Mouse (Mus musculus): ENCODE data around the gene Ppm1l. TPM values are rescaled to one million over a fixed set of nuclear protein-coding genes. Genes with fewer than 3 reads are reported as not detected.

Ppm1l gene
- polyA plus RNA-seq, 1 experiment from 2014 or later: 4.5 TPM

DNA sequence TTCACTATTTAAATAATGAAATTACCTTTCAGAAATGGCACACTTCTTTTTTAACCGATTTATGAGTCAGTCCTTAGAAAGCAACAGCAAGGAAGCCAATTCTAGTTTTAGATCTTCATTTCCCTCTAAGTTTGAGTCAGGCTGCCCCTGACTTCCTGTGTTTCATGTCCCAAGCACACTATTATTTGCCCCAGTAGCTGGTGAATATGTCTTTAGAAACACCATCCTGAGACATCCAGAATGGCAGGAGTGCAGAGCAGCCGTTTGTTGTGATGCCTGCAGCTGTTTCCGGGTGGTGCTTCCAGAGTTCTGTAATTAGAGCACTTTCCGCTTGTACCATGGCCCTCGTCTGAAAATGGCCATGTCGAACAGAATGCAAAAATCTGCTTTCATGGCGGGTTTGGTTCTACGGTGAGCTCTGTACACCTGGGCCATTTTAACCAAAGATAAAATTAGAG lies 208.4 kb downstream of the Ppm1l start:
- WGBS (ENCODE audit: insufficient replicate concordance): 63% methylated on average over 8 of the region's 8 CpGs
- no peak overlapping the region for H3K9ac ChIP-seq
- DNase-seq (no peak), ATAC-seq (ENCODE audit: low read depth) (no peak)
- no peaks in the 10 kb centered on the region for H3K9me3 ChIP-seq (replicated peaks)
- H3K36me3 ChIP-seq: no peaks in the 10 kb centered on the region
- no peak overlapping the region for H3K27ac ChIP-seq
- no peaks in the 10 kb centered on the region for H3K4me1 ChIP-seq (replicated peaks)
- no peak overlapping the region for H3K4me2 ChIP-seq
- no peaks in the 10 kb centered on the region for H3K27me3 ChIP-seq
- H3K4me3 ChIP-seq (replicated peaks): no peak overlapping the region

- H3K4me2 ChIP-seq: no peak overlapping the region
- H3K36me3 ChIP-seq: no peaks in the 10 kb centered on the region
- H3K27me3 ChIP-seq: no peaks in the 10 kb centered on the region
- ATAC-seq (ENCODE audit: low read depth) (no peak), DNase-seq (no peak)
- H3K27ac ChIP-seq: no peak overlapping the region
- H3K9ac ChIP-seq: no peak overlapping the region
- H3K4me3 ChIP-seq (replicated peaks): no peak overlapping the region
- no peaks in the 10 kb centered on the region for H3K9me3 ChIP-seq (replicated peaks)
- H3K4me1 ChIP-seq (replicated peaks): no peaks in the 10 kb centered on the region
- WGBS (ENCODE audit: insufficient replicate concordance): 63% methylated on average over 1 of the region's 1 CpGs
Measured at GRCm38 (mm10) chr3:69527384-69527783, 210.7 kb downstream of the Ppm1l start.

DNA sequence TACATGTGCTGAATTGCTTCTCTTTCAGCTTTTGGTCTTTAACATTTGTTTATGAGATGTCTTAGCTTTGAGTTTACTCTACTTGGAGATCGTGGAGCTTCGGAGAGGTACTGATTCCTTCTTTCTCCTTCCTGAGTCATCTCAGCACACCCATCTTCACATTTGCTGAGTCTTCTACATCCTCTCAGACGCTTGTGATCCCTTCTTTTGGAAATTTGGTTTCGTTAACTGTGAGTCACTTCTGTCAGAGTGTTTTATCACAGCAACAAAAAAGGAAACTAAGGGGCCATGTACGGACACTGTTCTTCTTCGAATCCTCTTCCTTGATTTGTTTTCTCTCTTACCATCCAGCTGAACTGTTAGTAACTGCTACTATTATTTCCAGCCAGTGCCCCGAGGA lies 212.9 kb downstream of the Ppm1l start:
- no peak overlapping the region for H3K4me3 ChIP-seq (replicated peaks)
- WGBS (ENCODE audit: insufficient replicate concordance): 65% methylated on average over 7 of the region's 7 CpGs
- no peaks in the 10 kb centered on the region for H3K36me3 ChIP-seq
- H3K9ac ChIP-seq: no peak overlapping the region
- no peaks in the 10 kb centered on the region for H3K27me3 ChIP-seq
- no peaks in the 10 kb centered on the region for H3K9me3 ChIP-seq (replicated peaks)
- H3K4me2 ChIP-seq: no peak overlapping the region
- ATAC-seq (ENCODE audit: low read depth) (no peak), DNase-seq (no peak)
- no peak overlapping the region for H3K27ac ChIP-seq
- H3K4me1 ChIP-seq (replicated peaks): no peaks in the 10 kb centered on the region

DNA sequence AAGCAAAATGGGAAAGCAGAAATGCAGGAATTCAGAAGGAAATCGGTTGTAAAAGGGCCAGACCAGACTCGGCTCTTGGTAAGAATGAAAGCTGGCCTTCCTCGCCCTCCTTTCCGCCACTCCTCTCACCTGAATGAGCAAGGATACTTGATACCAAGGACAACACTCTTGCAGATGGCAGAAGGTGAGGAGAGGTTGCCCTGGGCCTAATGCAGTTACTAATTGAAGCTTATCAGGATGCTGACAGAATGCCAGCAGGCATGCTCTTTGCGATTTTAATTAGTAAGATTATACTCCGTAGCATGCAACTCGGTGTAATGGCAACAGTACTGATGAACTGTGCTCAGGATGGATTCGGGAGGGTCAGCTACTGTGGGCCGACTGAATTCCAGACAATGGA lies 214.8 kb downstream of the Ppm1l start:
- H3K4me3 ChIP-seq (replicated peaks): no peak overlapping the region
- H3K9me3 ChIP-seq (replicated peaks): no peaks in the 10 kb centered on the region
- DNase-seq (no peak), ATAC-seq (ENCODE audit: low read depth) (no peak)
- WGBS (ENCODE audit: insufficient replicate concordance): 71% methylated on average over 9 of the region's 9 CpGs
- no peaks in the 10 kb centered on the region for H3K27me3 ChIP-seq
- no peak overlapping the region for H3K9ac ChIP-seq
- H3K4me2 ChIP-seq: no peak overlapping the region
- H3K4me1 ChIP-seq (replicated peaks): no peaks in the 10 kb centered on the region
- H3K27ac ChIP-seq: no peak overlapping the region
- H3K36me3 ChIP-seq: no peaks in the 10 kb centered on the region

GRCm38 (mm10) chr3:69532687-69533086 lies 216.0 kb downstream of the Ppm1l start:
- WGBS (ENCODE audit: insufficient replicate concordance): 70% methylated on average over 4 of the region's 4 CpGs
- DNase-seq: no peak
- H3K9me3 ChIP-seq (replicated peaks): no peaks in the 10 kb centered on the region
- no peak overlapping the region for H3K9ac ChIP-seq
- no peak overlapping the region for H3K27ac ChIP-seq
- no peaks in the 10 kb centered on the region for H3K36me3 ChIP-seq
- no peak overlapping the region for H3K4me2 ChIP-seq
- no peak overlapping the region for H3K4me3 ChIP-seq (replicated peaks)
- H3K27me3 ChIP-seq: no peaks in the 10 kb centered on the region
- no peak for ATAC-seq (ENCODE audit: low read depth)
- H3K4me1 ChIP-seq (replicated peaks): no peaks in the 10 kb centered on the region

DNA sequence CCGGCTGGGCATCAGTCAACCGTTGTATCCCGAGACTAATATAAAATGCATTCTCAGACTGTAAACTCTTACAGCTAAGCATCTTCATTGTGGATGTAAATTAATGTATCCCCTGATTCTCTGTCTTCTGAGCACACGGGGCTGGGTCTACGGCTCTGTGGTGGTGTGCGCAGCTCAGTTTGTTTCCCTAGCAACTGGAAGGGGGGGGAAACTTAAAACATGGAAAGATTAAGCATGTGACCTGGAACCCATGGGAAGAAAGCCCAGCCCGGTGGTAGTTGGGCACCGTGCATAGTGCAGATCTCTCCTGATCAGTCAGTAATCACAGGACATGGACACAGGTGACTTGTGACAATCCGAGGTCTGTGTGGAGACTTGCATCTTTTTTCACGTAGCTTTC lies 218.8 kb downstream of the Ppm1l start:
- Histone ChIP-seq H3K4me1 (replicated peaks) (no peaks in the 10 kb centered on the region), H3K4me3 (replicated peaks) (no peak overlapping the region), H3K4me2 (no peak overlapping the region), H3K9ac (no peak overlapping the region), H3K27me3 (no peaks in the 10 kb centered on the region), H3K36me3 (no peaks in the 10 kb centered on the region), H3K27ac (no peak overlapping the region), H3K9me3 (replicated peaks) (no peaks in the 10 kb centered on the region)
- ATAC-seq (ENCODE audit: low read depth) (no peak), DNase-seq (no peak)
- WGBS (ENCODE audit: insufficient replicate concordance): 87% methylated on average over 10 of the region's 10 CpGs

DNA sequence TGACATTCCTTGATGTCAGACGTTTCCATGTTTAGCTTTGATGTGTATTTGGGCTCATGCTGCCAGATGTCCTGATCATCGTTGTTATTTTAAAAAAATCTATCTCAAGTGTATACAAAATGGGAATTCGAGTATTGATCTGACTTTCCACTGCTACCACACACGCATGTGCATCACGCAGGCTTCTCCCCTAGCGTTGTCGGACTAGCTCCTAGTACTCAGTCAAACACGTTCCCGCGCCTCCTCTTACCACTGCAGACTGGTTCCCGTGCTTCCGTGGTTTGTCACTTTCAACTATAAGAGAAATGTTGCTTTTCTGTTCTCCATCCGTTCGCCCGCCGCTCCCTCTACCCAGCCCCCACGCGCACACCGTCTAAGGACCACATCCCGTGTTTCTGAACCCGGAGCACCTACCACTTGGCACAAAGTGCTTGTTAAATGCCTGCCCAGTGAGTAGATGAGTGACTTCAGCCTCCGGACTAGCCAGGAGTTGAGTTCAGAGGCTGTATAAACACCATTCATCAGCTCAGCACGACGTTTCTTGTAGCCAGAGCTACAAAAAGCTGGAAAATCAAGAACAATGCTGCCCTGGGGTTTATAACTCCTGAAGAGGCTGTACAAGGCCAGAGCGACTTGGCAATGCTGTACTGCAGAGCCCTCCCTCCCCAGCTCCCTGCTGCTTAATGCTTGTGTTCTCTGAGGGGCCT lies 219.4 kb downstream of the Ppm1l start:
- H3K4me2 ChIP-seq: no peak overlapping the region
- no peak overlapping the region for H3K27ac ChIP-seq
- no peaks in the 10 kb centered on the region for H3K36me3 ChIP-seq
- no peaks in the 10 kb centered on the region for H3K9me3 ChIP-seq (replicated peaks)
- no peak overlapping the region for H3K9ac ChIP-seq
- no peak overlapping the region for H3K4me3 ChIP-seq (replicated peaks)
- no peak for DNase-seq
- H3K4me1 ChIP-seq (replicated peaks): no peaks in the 10 kb centered on the region
- ATAC-seq (ENCODE audit: low read depth): no peak
- H3K27me3 ChIP-seq: no peaks in the 10 kb centered on the region
- 81% methylated on average over 25 of the region's 25 CpGs for WGBS (ENCODE audit: insufficient replicate concordance)

DNA sequence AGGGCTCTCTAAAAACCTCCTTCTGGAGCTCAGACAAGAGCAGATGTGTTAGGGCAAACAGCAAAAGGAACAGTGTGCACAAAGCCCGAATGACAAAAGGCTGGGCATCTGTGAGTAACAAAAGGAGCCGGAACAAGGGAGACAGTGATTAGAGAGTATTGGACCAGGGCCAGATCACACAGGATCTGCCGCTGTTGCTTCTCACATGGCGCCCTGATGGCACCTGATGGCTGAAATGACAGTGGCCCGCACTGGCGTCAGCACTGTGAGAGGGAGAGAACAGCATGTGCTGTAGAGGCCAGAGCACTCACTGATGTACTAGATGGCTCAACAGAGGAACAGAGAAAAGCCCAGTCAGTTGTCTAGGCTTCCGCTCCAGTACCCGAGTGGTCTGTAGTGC lies 226.3 kb downstream of the Ppm1l start:
- ATAC-seq (ENCODE audit: low read depth) (no peak), DNase-seq (no peak)
- WGBS (ENCODE audit: insufficient replicate concordance): 84% methylated on average over 8 of the region's 8 CpGs
- no peaks in the 10 kb centered on the region for H3K27me3 ChIP-seq
- no peak overlapping the region for H3K4me2 ChIP-seq
- H3K4me3 ChIP-seq (replicated peaks): no peak overlapping the region
- H3K9me3 ChIP-seq (replicated peaks): no peaks in the 10 kb centered on the region
- no peak overlapping the region for H3K27ac ChIP-seq
- H3K36me3 ChIP-seq: no peaks in the 10 kb centered on the region
- no peak overlapping the region for H3K9ac ChIP-seq
- H3K4me1 ChIP-seq (replicated peaks): no peaks in the 10 kb centered on the region

- ATAC-seq (ENCODE audit: low read depth): no peak
Measured at GRCm38 (mm10) chr3:69543730-69544129, 227.1 kb downstream of the Ppm1l start.

DNA sequence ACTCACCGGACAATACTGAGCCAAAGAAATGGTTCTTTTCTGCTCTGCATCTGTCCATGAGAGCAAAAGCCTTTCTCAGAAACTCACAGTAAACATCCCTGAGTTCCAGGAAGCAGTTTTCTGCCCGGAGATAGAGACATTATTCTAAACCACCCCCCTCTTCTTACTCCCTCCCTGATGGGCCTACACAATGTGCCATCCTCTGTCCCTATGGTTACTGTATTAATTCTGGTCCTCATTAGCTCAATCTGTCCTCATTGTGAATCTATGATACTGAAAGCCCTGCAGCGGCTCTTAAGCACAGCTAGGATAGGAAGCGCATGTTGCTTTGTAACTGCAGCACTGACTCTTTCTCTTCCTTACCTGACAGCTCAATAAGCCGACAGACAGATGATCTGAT lies 228.4 kb downstream of the Ppm1l start:
- ATAC-seq (ENCODE audit: low read depth) (no peak), DNase-seq (no peak)
- Histone ChIP-seq H3K4me2 (no peak overlapping the region), H3K9ac (no peak overlapping the region), H3K4me1 (replicated peaks) (no peaks in the 10 kb centered on the region), H3K27me3 (no peaks in the 10 kb centered on the region), H3K9me3 (replicated peaks) (no peaks in the 10 kb centered on the region), H3K4me3 (replicated peaks) (no peak overlapping the region), H3K36me3 (no peaks in the 10 kb centered on the region), H3K27ac (no peak overlapping the region)
- 73% methylated on average over 5 of the region's 5 CpGs for WGBS (ENCODE audit: insufficient replicate concordance)

More at GRCm38 (mm10) chr3:69543730-69544129, 227.1 kb downstream of the Ppm1l start:
- no peak for DNase-seq
- no peaks in the 10 kb centered on the region for H3K4me1 ChIP-seq (replicated peaks)
- H3K9me3 ChIP-seq (replicated peaks): no peaks in the 10 kb centered on the region
- WGBS (ENCODE audit: insufficient replicate concordance): 90% methylated on average over 1 of the region's 1 CpGs
- H3K9ac ChIP-seq: no peak overlapping the region
- no peaks in the 10 kb centered on the region for H3K36me3 ChIP-seq
- H3K27ac ChIP-seq: no peak overlapping the region
- no peaks in the 10 kb centered on the region for H3K27me3 ChIP-seq
- no peak overlapping the region for H3K4me2 ChIP-seq
- H3K4me3 ChIP-seq (replicated peaks): no peak overlapping the region

- DNase-seq: no peak
- no peak for ATAC-seq (ENCODE audit: low read depth)
- 69% methylated on average over 22 of the region's 22 CpGs for WGBS (ENCODE audit: insufficient replicate concordance)
- H3K36me3 ChIP-seq: no peaks in the 10 kb centered on the region
- no peaks in the 10 kb centered on the region for H3K9me3 ChIP-seq (replicated peaks)
- no peaks in the 10 kb centered on the region for H3K4me1 ChIP-seq (replicated peaks)
- no peak overlapping the region for H3K27ac ChIP-seq
- H3K4me3 ChIP-seq (replicated peaks): no peak overlapping the region
- H3K9ac ChIP-seq: no peak overlapping the region
- no peak overlapping the region for H3K4me2 ChIP-seq
- no peaks in the 10 kb centered on the region for H3K27me3 ChIP-seq
Measured at GRCm38 (mm10) chr3:69548704-69549455, 232.2 kb downstream of the Ppm1l start.

DNA sequence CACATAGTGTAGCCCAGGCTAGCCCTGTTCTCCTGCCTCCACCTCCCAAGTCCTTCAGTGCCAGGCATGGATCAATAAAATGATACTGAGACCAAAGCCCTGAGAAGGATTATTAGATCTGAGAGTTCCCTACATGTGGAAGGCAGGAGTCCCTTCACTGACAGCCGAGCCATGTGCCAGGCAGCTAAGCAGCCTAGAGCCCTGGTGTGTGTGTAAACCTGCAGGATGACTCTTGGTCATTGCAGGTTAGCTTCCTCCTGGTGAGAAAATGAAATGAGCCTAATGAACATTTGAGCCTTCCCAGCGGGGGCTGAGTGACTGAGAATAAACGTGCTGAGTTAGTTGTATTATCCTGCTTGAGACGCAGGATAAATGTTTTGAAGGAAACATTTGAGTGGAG lies 232.9 kb downstream of the Ppm1l start:
- Histone ChIP-seq H3K4me1 (replicated peaks) (no peaks in the 10 kb centered on the region), H3K4me2 (no peak overlapping the region), H3K4me3 (replicated peaks) (no peak overlapping the region), H3K9ac (no peak overlapping the region), H3K36me3 (no peaks in the 10 kb centered on the region), H3K27ac (no peak overlapping the region), H3K9me3 (replicated peaks) (no peaks in the 10 kb centered on the region), H3K27me3 (no peaks in the 10 kb centered on the region)
- ATAC-seq (ENCODE audit: low read depth): no peak
- no peak for DNase-seq
- 78% methylated on average over 4 of the region's 4 CpGs for WGBS (ENCODE audit: insufficient replicate concordance)
